Mouse (Mus musculus): ENCODE measurements around the gene Mapkbp1. TPM values are rescaled to one million over a fixed set of nuclear protein-coding genes. Genes with fewer than 3 reads are reported as not detected.

The Mapkbp1 gene
- polyA plus RNA-seq (2012; rRNA removed; ENCODE audit: low replicate concordance), result 3.7 and 5.9 TPM in 2 replicates

GRCm38 (mm10) chr2:119972537-119972879 lies at the start of gene Mapkbp1:
TSS of gene Mapkbp1 (plus strand) at chr2:119972699.

GRCm38 (mm10) chr2:120026984-120027949 lies 54.8 kb downstream of the Mapkbp1 start, which contains the start of the genes Jmjd7 and Gm28042:
TSS of gene Jmjd7 (plus strand) at chr2:120027483.
TSS of gene Gm28042 (plus strand) at chr2:120027493.

GRCm38 (mm10) chr2:120032726-120033467 lies 60.4 kb downstream of the Mapkbp1 start, which contains the start of gene Pla2g4b:
TSS of gene Pla2g4b (plus strand) at chr2:120033417.

Other genes starting within 250 kb of the Mapkbp1 start
- gene Itpka, start 230.4 kb upstream of the Mapkbp1 start, polyA plus RNA-seq (2012; rRNA removed; ENCODE audit: low replicate concordance), result 30.3 and 44.9 TPM in 2 replicates
- gene Ltk, start 212.3 kb upstream of the Mapkbp1 start, polyA plus RNA-seq (2012; rRNA removed; ENCODE audit: low replicate concordance), result 2.7 and 3.3 TPM in 2 replicates
- 21.3 and 23.1 TPM in 2 replicates for gene Rpap1, start 185.2 kb upstream of the Mapkbp1 start, polyA plus RNA-seq (2012; rRNA removed; ENCODE audit: low replicate concordance)
- gene Tyro3, start 175.0 kb upstream of the Mapkbp1 start, polyA plus RNA-seq (2012; rRNA removed; ENCODE audit: low replicate concordance), result 4.1 and 14.1 TPM in 2 replicates
- 1.5 and 4.9 TPM in 2 replicates for gene Mga, start 75.5 kb upstream of the Mapkbp1 start, polyA plus RNA-seq (2012; rRNA removed; ENCODE audit: low replicate concordance)
- 1.7 and 3.8 TPM in 2 replicates for gene Jmjd7, start 54.8 kb downstream of the Mapkbp1 start, polyA plus RNA-seq (2012; rRNA removed; ENCODE audit: low replicate concordance)
- gene Gm28042, start 54.8 kb downstream of the Mapkbp1 start, polyA plus RNA-seq (2012; rRNA removed; ENCODE audit: low replicate concordance), result 2.9 and 3.8 TPM in 2 replicates
- 3.8 and 4.1 TPM in 2 replicates for gene Pla2g4b, start 60.7 kb downstream of the Mapkbp1 start, polyA plus RNA-seq (2012; rRNA removed; ENCODE audit: low replicate concordance)
- gene Ehd4, start 181.9 kb downstream of the Mapkbp1 start, polyA plus RNA-seq (2012; rRNA removed; ENCODE audit: low replicate concordance), result 17.1 and 18.4 TPM in 2 replicates